Mouse (Mus musculus) liver, adult 2 months (tissue): Measurements from ENCODE around the gene Arhgef17.

ENCODE experiments used
- CTCF ChIP-seq: fragments of 200-500 bp; IDR thresholded peaks from 2 replicates; pipeline ENCODE4 v1.5.1; 2011; ENCODE audit warnings: low read depth, low read length, control low read depth
- POLR2A ChIP-seq: fragments of 200-500 bp; IDR thresholded peaks from 2 replicates; pipeline ENCODE4 v1.6.1; 2011; ENCODE audit warnings: low read length, control low read depth; ENCODE audit not compliant: insufficient read depth; ENCODE audit errors: extremely low read depth

GRCm38 (mm10) chr7:100849508-100849907 is 82.4 kb downstream of the Arhgef17 start:
- TF ChIP-seq CTCF (no peak), POLR2A (no peak)
